Mouse (Mus musculus): ENCODE results near the gene Pdcd2. TPM values are rescaled to one million over a fixed set of nuclear protein-coding genes. Genes with fewer than 3 reads are reported as not detected.

Gene Pdcd2
- polyA plus RNA-seq, 1 experiment from 2014 or later: 58.2 TPM

DNA sequence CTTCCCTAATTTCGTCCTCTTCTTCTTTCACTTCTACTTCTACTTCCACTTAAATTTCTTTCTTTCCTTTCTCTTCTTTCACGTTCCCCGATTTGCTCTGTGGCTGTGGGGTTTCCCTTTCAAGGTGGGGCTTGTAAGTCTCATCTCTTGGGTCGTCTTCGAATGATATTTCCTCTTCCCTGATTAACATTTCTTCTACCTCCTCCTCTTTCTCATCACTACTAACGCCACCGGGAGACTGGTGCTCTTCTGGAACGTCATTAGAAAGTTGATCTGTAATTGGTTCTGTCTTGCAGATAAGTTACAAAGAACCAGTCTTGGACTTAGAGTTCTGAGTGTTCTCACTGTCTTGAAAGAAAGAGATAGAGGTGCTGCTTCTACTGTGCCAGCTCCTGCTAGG is 8.8 kb upstream of the Pdcd2 start:
- 0 out of 2 replicates have a peak overlapping the region, but pooled peaks have one; percentile 44 for H3K9ac ChIP-seq

DNA sequence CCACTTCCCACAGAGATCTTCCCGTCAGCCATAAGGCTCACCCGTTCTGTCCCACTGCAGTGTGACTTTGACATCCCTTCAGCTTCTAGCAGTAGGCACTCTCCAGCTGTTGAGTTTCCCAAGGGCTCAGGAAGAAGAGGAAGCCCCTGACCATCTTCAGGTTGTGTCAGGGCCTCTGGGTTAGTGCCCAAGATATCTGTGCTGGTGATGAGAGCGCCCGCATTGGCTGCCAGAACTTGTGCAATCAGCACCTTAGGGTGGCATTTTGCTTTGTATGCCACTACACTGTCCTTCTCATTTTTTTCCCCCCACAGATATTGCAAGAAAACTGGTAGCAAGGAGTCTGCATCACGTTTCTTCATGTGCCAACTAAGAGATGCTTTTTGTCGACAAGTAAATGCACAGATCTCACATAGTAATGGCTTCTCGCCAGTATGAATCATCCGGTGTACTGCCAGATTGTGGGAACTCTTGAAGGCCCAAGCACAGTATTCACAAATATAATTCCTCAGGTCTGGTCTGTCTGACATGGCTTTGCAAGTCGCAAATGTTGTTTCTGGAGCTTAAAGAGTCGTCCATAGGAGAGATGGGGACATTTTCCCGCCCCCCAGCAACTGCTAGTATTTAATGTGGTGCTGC is 8.2 kb upstream of the Pdcd2 start:
- H3K27ac ChIP-seq (replicated peaks): no peak overlapping the region
- no peaks in the 10 kb centered on the region for H3K36me3 ChIP-seq
- no peak for ATAC-seq (ENCODE audit: low FRiP score, low read depth)
- no peaks in the 10 kb centered on the region for H3K9me3 ChIP-seq
- H3K9ac ChIP-seq: no peak overlapping the region
- H3K27me3 ChIP-seq: peaks cover 13% of the 10 kb centered on the region; the same call in 1 of the 2 replicates
- 70% methylated on average over 9 of the region's 11 CpGs for WGBS
- no peak overlapping the region for H3K4me2 ChIP-seq
- H3K4me3 ChIP-seq: no peak overlapping the region
- peaks cover 11% of the 10 kb centered on the region; the same call in 1 of the 2 replicates for H3K4me1 ChIP-seq (replicated peaks)

More for the DNA sequence above, 8.8 kb upstream of the Pdcd2 start:
- H3K27ac ChIP-seq (replicated peaks): no peak overlapping the region
- 17% methylated on average over 8 of the region's 8 CpGs for WGBS
- H3K27me3 ChIP-seq: peaks cover 13% of the 10 kb centered on the region; the same call in 1 of the 2 replicates
- no peak for ATAC-seq (ENCODE audit: low FRiP score, low read depth)
- H3K36me3 ChIP-seq: no peaks in the 10 kb centered on the region
- H3K9me3 ChIP-seq: no peaks in the 10 kb centered on the region
- H3K4me3 ChIP-seq: peak overlapping the region; percentile 53
- H3K4me2 ChIP-seq: peak overlapping the region; percentile 99
- peaks cover 11% of the 10 kb centered on the region; the same call in 1 of the 2 replicates for H3K4me1 ChIP-seq (replicated peaks)

DNA sequence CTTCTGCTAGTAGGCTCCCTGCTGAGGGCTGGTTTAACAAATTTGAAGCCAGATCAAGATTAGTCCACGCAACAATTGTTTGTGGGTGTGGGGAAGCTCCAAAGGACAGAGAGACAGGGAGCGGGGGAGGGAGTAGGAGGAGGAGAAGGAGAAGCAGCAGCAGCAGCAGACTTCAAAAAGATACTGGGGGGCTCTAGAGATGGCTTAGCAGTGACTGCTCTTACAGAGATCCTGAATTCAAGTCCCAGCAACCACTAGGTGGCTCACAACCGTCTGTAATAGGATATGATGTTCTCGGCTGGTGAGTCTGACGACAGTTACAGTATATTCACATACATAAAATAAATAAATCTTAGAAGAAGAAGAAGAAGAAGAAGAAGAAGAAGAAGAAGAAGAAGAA is 3.0 kb upstream of the Pdcd2 start:
- Histone ChIP-seq H3K9ac (no peak overlapping the region), H3K27me3 (peaks cover 5% of the 10 kb centered on the region; the same call in 1 of the 2 replicates), H3K4me2 (no peak overlapping the region), H3K9me3 (no peaks in the 10 kb centered on the region), H3K27ac (replicated peaks) (no peak overlapping the region), H3K4me1 (replicated peaks) (peaks cover 22% of the 10 kb centered on the region), H3K4me3 (no peak overlapping the region), H3K36me3 (no peaks in the 10 kb centered on the region)
- 6% methylated on average over 5 of the region's 5 CpGs for WGBS
- ATAC-seq (ENCODE audit: low FRiP score, low read depth): no peak

DNA sequence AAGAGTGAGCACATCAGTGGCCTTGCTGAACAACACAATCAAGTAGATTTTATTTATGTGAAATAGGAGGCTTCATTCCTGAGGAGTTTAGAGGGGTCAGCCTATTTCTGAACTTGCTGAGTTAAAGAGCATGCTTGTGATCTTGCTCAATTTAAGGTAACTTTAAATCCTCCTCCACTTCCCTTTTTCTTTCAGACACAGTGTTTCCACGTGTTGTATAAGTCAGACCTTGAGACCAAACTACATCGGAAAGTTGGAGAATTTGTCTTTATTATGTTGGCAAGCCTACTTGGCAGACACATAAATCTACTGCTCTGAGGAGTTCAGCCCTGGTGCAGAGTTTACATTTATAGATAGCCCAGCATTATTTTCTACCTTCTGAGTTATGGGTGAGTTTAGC is 1.8 kb upstream of the Pdcd2 start:
- Histone ChIP-seq H3K36me3 (peaks cover 12% of the 10 kb centered on the region), H3K4me3 (no peak overlapping the region), H3K9me3 (no peaks in the 10 kb centered on the region), H3K4me1 (replicated peaks) (peaks cover 23% of the 10 kb centered on the region), H3K9ac (no peak overlapping the region), H3K4me2 (no peak overlapping the region), H3K27me3 (no peaks in the 10 kb centered on the region), H3K27ac (replicated peaks) (no peak overlapping the region)
- WGBS: 88% methylated on average over 2 of the region's 2 CpGs
- ATAC-seq (ENCODE audit: low FRiP score, low read depth): no peak

DNA sequence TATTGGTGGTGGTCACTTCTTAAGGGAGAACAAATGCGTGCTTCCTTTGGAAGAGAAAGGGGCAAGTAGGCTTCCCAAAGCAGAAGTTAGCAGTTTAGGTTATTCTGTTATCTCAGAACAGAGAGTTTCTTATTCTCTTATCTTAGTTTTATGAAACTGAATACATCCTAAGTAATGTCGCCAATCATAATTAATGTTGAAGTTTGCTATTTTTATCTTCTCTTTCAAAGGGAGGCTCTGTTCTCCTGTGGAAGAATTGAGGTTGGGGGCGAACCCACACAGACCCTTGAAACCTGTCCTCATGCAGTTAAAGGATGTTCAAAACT is 673 bp upstream of the Pdcd2 start:
- Histone ChIP-seq H3K9ac (peak overlapping the region; percentile 88; the same call in 1 of the 2 replicates), H3K36me3 (peaks cover 19% of the 10 kb centered on the region), H3K4me2 (peak overlapping the region; percentile 78), H3K4me1 (replicated peaks) (peaks cover 23% of the 10 kb centered on the region), H3K27ac (replicated peaks) (peak overlapping the region; percentile 88; the same call in 1 of the 2 replicates), H3K4me3 (peak overlapping the region; percentile 86), H3K9me3 (no peaks in the 10 kb centered on the region), H3K27me3 (no peaks in the 10 kb centered on the region)
- 62% methylated on average over 3 of the region's 3 CpGs for WGBS
- no peak for ATAC-seq (ENCODE audit: low FRiP score, low read depth)

DNA sequence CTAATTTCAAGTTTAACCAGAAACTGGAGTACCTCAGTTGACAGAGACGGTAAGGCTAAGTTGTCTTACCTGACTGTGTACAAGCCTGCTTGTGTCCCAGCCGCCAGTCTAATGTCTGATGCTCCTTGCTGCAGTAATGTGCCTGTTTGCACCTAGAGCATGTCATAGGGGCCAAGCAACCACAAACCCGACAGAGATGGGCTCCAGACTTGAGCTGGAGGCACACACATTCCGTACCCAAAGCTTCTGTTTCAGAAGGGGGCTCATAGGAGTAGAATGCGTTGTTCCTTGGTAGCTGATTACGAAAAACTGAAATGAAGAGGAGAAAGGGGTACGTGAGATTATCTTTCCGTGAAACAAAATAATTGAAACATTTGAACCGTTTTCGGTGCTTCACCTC is 797 bp downstream of the Pdcd2 start:
- Histone ChIP-seq H3K4me2 (peak overlapping the region; percentile 78), H3K27me3 (no peaks in the 10 kb centered on the region), H3K4me1 (replicated peaks) (peaks cover 23% of the 10 kb centered on the region), H3K9me3 (no peaks in the 10 kb centered on the region), H3K9ac (peak overlapping the region; percentile 88), H3K27ac (replicated peaks) (peak overlapping the region; percentile 88), H3K4me3 (peak overlapping the region; percentile 86), H3K36me3 (peaks cover 30% of the 10 kb centered on the region)
- ATAC-seq (ENCODE audit: low FRiP score, low read depth): no peak
- 15% methylated on average over 10 of the region's 10 CpGs for WGBS

DNA sequence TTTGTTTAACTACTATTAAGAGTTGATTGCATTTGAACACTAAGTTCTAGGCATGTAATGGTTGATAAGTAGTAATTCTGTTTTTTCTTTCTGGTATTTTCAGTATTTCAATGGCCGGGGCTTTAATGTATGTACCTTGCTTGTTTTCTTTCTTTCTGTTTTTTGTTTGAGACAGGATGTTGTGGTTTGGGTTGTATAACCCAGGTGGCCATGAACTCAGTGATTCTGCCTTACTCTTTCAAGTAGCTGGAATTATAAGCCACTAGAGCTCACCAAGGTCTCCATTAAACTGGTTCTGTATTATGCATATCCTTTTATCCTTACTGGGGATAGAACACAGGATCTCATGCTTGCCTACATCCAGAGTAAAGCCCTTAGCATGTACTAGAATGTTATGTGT is 8.3 kb downstream of the Pdcd2 start:
- no peak for ATAC-seq (ENCODE audit: low FRiP score, low read depth)
- H3K4me3 ChIP-seq: no peak overlapping the region
- H3K4me2 ChIP-seq: no peak overlapping the region
- H3K36me3 ChIP-seq: peaks cover 86% of the 10 kb centered on the region
- no peaks in the 10 kb centered on the region for H3K4me1 ChIP-seq (replicated peaks)
- no peak overlapping the region for H3K9ac ChIP-seq
- no peaks in the 10 kb centered on the region for H3K9me3 ChIP-seq
- no peak overlapping the region for H3K27ac ChIP-seq (replicated peaks)
- WGBS: 96% methylated on average over 1 of the region's 1 CpGs
- no peaks in the 10 kb centered on the region for H3K27me3 ChIP-seq

DNA sequence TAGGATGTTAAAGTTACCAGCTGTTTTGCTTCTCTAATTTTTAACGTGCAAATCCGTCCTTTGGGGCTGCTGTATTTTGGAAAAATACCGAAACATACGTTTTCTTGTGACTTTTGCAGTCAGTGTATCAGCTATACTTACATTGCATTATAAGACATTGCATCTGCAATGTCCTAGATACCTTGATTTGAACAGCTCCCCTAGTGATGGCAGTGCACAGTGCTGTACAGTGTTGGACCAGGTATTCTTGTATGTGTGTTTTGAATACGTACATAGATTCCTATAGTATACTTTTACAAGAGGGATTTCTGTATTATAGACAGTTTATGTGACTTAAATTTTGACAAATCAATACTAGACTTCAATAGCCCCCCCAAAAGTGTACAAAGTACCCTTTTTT is 8.9 kb downstream of the Pdcd2 start:
- Histone ChIP-seq H3K9ac (no peak overlapping the region), H3K27ac (replicated peaks) (no peak overlapping the region), H3K27me3 (no peaks in the 10 kb centered on the region), H3K4me1 (replicated peaks) (no peaks in the 10 kb centered on the region), H3K4me2 (no peak overlapping the region), H3K36me3 (peaks cover 89% of the 10 kb centered on the region), H3K4me3 (no peak overlapping the region), H3K9me3 (no peaks in the 10 kb centered on the region)
- 93% methylated on average over 5 of the region's 5 CpGs for WGBS
- ATAC-seq (ENCODE audit: low FRiP score, low read depth): no peak; the same call in 1 of the 2 replicates

DNA sequence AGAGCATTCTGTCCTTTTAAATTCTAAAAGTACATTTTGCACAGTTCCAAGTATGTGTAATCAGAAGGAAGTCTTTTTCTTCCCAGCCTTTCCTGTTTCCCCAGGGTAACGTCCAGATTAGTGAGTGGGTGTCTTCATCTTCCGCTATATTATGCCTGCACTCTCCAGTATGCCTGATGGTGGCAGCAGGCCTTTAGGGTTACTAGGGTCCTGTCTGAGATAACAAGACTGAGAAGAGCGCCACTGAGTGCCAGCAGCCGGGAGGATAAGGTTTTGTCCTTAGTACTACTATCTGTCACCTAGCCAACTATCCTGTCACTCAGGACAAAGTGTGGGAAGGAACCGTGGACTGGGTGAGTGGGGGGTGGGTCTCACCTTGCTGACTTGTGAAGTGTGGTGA is 9.3 kb downstream of the Pdcd2 start:
- Histone ChIP-seq H3K36me3 (peaks cover 89% of the 10 kb centered on the region), H3K4me2 (no peak overlapping the region), H3K27ac (replicated peaks) (no peak overlapping the region), H3K4me1 (replicated peaks) (no peaks in the 10 kb centered on the region), H3K27me3 (no peaks in the 10 kb centered on the region), H3K4me3 (no peak overlapping the region), H3K9me3 (no peaks in the 10 kb centered on the region), H3K9ac (no peak overlapping the region)
- no peak; the same call in 1 of the 2 replicates for ATAC-seq (ENCODE audit: low FRiP score, low read depth)
- 77% methylated on average over 5 of the region's 5 CpGs for WGBS

DNA sequence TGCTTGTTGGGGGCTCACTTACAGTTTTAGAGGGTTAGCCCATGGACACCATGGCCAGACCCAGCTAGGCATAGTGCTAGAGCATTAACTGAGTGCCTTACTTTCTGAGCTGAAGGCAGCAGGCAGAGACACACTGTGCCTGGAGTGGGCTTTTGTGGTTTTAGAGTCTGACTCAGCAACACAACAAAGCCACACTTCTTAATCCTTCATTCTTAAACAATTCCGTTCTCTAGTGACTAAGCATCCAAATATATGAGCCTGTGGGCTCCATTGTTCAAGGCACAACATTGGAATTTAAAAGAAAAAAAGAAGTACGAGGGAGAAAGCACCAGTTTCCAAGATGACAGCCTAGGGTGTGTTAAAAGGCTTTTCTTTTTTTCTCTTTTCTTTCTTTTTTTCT is 16.4 kb downstream of the Pdcd2 start:
- peaks cover 95% of the 10 kb centered on the region for H3K36me3 ChIP-seq
- no peaks in the 10 kb centered on the region for H3K27me3 ChIP-seq
- H3K4me3 ChIP-seq: no peak overlapping the region
- no peaks in the 10 kb centered on the region for H3K4me1 ChIP-seq (replicated peaks)
- 82% methylated on average over 2 of the region's 2 CpGs for WGBS
- H3K27ac ChIP-seq (replicated peaks): no peak overlapping the region
- no peak for ATAC-seq (ENCODE audit: low FRiP score, low read depth)
- H3K9ac ChIP-seq: no peak overlapping the region
- no peak overlapping the region for H3K4me2 ChIP-seq
- no peaks in the 10 kb centered on the region for H3K9me3 ChIP-seq

DNA sequence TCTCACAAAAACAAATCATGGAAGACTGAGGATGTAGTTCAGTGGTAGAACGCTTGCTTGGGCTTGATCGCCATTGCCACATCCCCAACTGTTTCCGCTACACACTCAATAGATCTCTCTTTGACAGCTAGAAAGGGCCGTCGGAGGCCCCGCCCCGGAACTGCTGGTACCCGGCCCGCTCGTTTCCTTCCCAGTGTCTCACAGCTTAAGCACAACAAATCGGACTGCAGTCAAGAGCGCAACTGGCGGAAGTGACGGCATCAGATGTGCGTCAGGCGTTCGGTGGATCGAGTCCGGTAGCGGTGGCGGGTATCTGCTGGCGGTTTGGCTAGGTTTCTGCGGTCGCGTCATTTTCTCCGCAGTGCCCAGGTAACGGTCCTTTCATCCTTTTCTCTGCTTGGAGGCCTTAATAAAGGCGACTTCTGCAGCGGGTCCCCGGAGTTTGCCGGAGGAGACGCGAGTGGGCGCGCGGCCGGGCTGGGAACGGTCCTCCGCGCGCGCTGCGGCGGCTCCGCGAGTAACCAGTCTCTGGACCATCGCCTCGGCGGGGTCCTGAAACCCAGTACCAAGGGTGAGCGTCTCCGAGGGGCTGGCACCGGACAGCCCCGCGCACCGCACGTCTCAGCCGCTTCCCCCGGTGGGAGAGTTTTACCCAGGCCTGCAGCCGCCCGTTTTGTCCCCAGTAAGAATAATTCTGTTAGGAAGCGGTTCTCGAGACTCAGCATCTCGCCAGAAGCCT is 27.3 kb downstream of the Pdcd2 start, which contains the start of the genes Psmb1 and Tbp:
TSS of gene Psmb1 (minus strand) at position 96 of the 739 bp plus-strand sequence.
TSS of gene Tbp (plus strand) at position 233 of the 739 bp plus-strand sequence.
- under 1% methylated on average over 63 of the region's 63 CpGs for WGBS
- ATAC-seq (ENCODE audit: low FRiP score, low read depth): peak; percentile 95
- H3K4me3 ChIP-seq: peak within 1 kb of the TSS; percentile 78
- peak within 1 kb of the TSS; percentile 80 for H3K9ac ChIP-seq
- H3K27ac ChIP-seq (replicated peaks): peak within 1 kb of the TSS; percentile 94
- H3K9me3 ChIP-seq: no peaks in the 10 kb centered on the region
- peaks cover 21% of the 10 kb centered on the region for H3K36me3 ChIP-seq
- no peaks in the 10 kb centered on the region for H3K27me3 ChIP-seq
- H3K4me2 ChIP-seq: peak within 1 kb of the TSS; percentile 92
- peaks cover 40% of the 10 kb centered on the region for H3K4me1 ChIP-seq (replicated peaks)

DNA sequence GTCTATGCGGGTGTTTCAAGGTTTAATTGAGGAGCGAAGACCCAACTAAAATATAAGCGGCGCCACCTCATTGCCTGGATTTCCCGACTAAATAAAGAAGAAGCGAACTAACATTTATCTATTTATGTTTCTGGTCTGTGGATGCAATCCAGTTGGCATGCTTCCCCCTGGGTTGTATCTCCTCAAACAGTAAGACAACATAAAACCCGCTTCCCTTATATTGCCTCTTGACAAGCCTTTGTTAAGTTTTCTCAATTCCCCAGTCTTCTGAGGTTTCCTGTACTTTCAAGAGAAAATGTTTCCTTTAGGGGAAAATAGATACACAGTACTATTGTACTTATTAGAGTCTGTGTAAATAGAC is 28.4 kb downstream of the Pdcd2 start:
- Histone ChIP-seq H3K4me2 (peak overlapping the region; percentile 92), H3K9ac (peak overlapping the region; percentile 72; the same call in 1 of the 2 replicates), H3K9me3 (no peaks in the 10 kb centered on the region), H3K27ac (replicated peaks) (peak overlapping the region; percentile 94), H3K36me3 (peaks cover 14% of the 10 kb centered on the region; the same call in 1 of the 2 replicates), H3K27me3 (no peaks in the 10 kb centered on the region), H3K4me1 (replicated peaks) (peaks cover 40% of the 10 kb centered on the region), H3K4me3 (peak overlapping the region; percentile 78)
- WGBS: 47% methylated on average over 7 of the region's 7 CpGs
- ATAC-seq (ENCODE audit: low FRiP score, low read depth): no peak
